Mouse (Mus musculus) CH12.LX (cell line): ENCODE data around the gene Cop1. TPM values are rescaled to one million over a fixed set of nuclear protein-coding genes. Genes with fewer than 3 reads are reported as not detected.

ENCODE experiments used
- DNase-seq: peaks from one replicate; pipeline ENCODE4 v3.0.0-alpha.2; 2013; ENCODE audit errors: extremely low read depth
- H3K27ac ChIP-seq: 2 replicates; pipeline ENCODE4 v1.5.1; 2012; ENCODE audit warnings: low read depth, mild to moderate bottlenecking, control low read depth, moderate library complexity; ENCODE audit not compliant: insufficient read depth
- H3K27me3 ChIP-seq: replicated peaks from 2 replicates; pipeline ENCODE3; 2012; ENCODE audit warnings: inconsistent platforms
- H3K36me3 ChIP-seq, 2 experiments: replicated peaks in 1 of 2; 2 replicates each; pipeline versions ENCODE3 to v1.6.1; 2012; ENCODE audit warnings: inconsistent platforms in 1 of 2, low read length in 1 of 2, mild to moderate bottlenecking in 1 of 2, mixed read lengths in 1 of 2, moderate library complexity in 1 of 2; ENCODE audit not compliant: control insufficient read depth in 1 of 2, insufficient read depth in 1 of 2
- H3K4me1 ChIP-seq, 2 experiments: 2 replicates each; pipeline ENCODE4 v1.6.1; 2012; ENCODE audit warnings: inconsistent platforms in 1 of 2, moderate library complexity in 1 of 2; ENCODE audit not compliant: insufficient read depth in 2 of 2, control insufficient read depth in 1 of 2
- H3K4me2 ChIP-seq: 2 replicates; pipeline ENCODE4 v1.6.1; 2012; ENCODE audit warnings: low read depth, mild to moderate bottlenecking, control low read depth; ENCODE audit not compliant: poor library complexity, insufficient read depth, severe bottlenecking
- H3K4me3 ChIP-seq, 3 experiments: fragments of 150-350 bp in 1 of 3; sonication (generic) in 1 of 3; replicated peaks in 1 of 3; 2 replicates each; pipeline versions ENCODE3 to v1.5.1; 2011 to 2012; ENCODE audit warnings: low read depth in 2 of 3, low read length in 2 of 3, mild to moderate bottlenecking in 2 of 3, moderate library complexity in 2 of 3, control low read depth in 1 of 3, improper control_type of control experiment in 1 of 3, inconsistent platforms in 1 of 3, mixed read lengths in 1 of 3; ENCODE audit not compliant: poor library complexity in 1 of 3
- H3K79me2 ChIP-seq: replicated peaks from 2 replicates; pipeline ENCODE4 v1.6.1; 2012; ENCODE audit warnings: mild to moderate bottlenecking, moderate library complexity; ENCODE audit not compliant: control insufficient read depth, poor library complexity, insufficient read depth, severe bottlenecking; ENCODE audit errors: extremely low read depth
- H3K9ac ChIP-seq: 2 replicates; pipeline ENCODE4 v1.6.1; 2012; ENCODE audit warnings: low read depth, mild to moderate bottlenecking, control low read depth, moderate library complexity; ENCODE audit not compliant: insufficient read depth
- H3K9me3 ChIP-seq: replicated peaks from 2 replicates; pipeline ENCODE3; 2012; ENCODE audit warnings: low read length, inconsistent platforms, mixed read lengths
- BHLHE40 ChIP-seq: IDR thresholded peaks from 2 replicates; pipeline ENCODE4 v1.6.1; 2011; ENCODE audit warnings: mild to moderate bottlenecking, low read depth, low read length, improper control_type of control experiment
- CTCF ChIP-seq, 2 experiments: IDR thresholded peaks in 1 of 2; conservative IDR thresholded peaks in 1 of 2; 2 replicates each; pipeline ENCODE4 v1.5.1; 2011 to 2012; ENCODE audit warnings: low read depth in 2 of 2, low read length in 2 of 2, improper control_type of control experiment in 1 of 2, inconsistent platforms in 1 of 2, mild to moderate bottlenecking in 1 of 2, moderate library complexity in 1 of 2
- E2F4 ChIP-seq: IDR thresholded peaks from 2 replicates; pipeline ENCODE4 v1.6.1; 2011; ENCODE audit warnings: low read depth, low read length, improper control_type of control experiment; ENCODE audit not compliant: insufficient replicate concordance
- ELF1 ChIP-seq: IDR thresholded peaks from 2 replicates; pipeline ENCODE4 v1.6.1; 2014; ENCODE audit warnings: low read depth, mild to moderate bottlenecking, inconsistent platforms, low read length, improper control_type of control experiment
- EP300 ChIP-seq: IDR thresholded peaks from 2 replicates; pipeline ENCODE4 v1.6.1; 2011; ENCODE audit warnings: low read length, improper control_type of control experiment
- ETS1 ChIP-seq: conservative IDR thresholded peaks from 2 replicates; pipeline ENCODE4 v1.6.1; 2012; ENCODE audit warnings: low read depth, mild to moderate bottlenecking, inconsistent platforms, low read length, improper control_type of control experiment, moderate library complexity
- IRF4 ChIP-seq: IDR thresholded peaks from 2 replicates; pipeline ENCODE4 v1.6.1; 2014; ENCODE audit warnings: low read depth, mild to moderate bottlenecking, inconsistent platforms, low read length, improper control_type of control experiment
- JUN ChIP-seq: IDR thresholded peaks from 2 replicates; pipeline ENCODE4 v1.6.1; 2011; ENCODE audit warnings: low read depth, mild to moderate bottlenecking, low read length, improper control_type of control experiment, moderate library complexity; ENCODE audit not compliant: insufficient read depth
- KAT2A ChIP-seq: IDR thresholded peaks from 2 replicates; pipeline ENCODE4 v1.6.1; 2012; ENCODE audit warnings: low read length, improper control_type of control experiment, inconsistent platforms; ENCODE audit not compliant: insufficient replicate concordance
- MEF2A ChIP-seq: IDR thresholded peaks from 2 replicates; pipeline ENCODE4 v1.6.1; 2014; ENCODE audit warnings: low read depth, mild to moderate bottlenecking, inconsistent platforms, low read length, improper control_type of control experiment, borderline replicate concordance
- MYC ChIP-seq: IDR thresholded peaks from 2 replicates; pipeline ENCODE4 v1.6.1; 2011; ENCODE audit warnings: low read depth, mild to moderate bottlenecking, improper control_type of control experiment, low read length
- NELFE ChIP-seq: IDR thresholded peaks from 2 replicates; pipeline ENCODE4 v1.6.1; 2011; ENCODE audit warnings: low read depth, low read length, improper control_type of control experiment
- NRF1 ChIP-seq: IDR thresholded peaks from 2 replicates; pipeline ENCODE4 v1.6.1; 2014; ENCODE audit warnings: low read depth, mild to moderate bottlenecking, inconsistent platforms, low read length, improper control_type of control experiment, moderate library complexity
- POLR2A ChIP-seq: IDR thresholded peaks from 2 replicates; pipeline ENCODE4 v1.6.1; 2011; ENCODE audit warnings: low read depth, mild to moderate bottlenecking, improper control_type of control experiment, low read length
- POLR2AphosphoS2 ChIP-seq: IDR thresholded peaks from 2 replicates; pipeline ENCODE4 v1.6.1; 2011; ENCODE audit warnings: low read depth, low read length, improper control_type of control experiment
- RAD21 ChIP-seq: IDR thresholded peaks from 2 replicates; pipeline ENCODE4 v1.6.1; 2011; ENCODE audit warnings: low read depth, mild to moderate bottlenecking, low read length, improper control_type of control experiment, moderate library complexity
- RCOR1 ChIP-seq: conservative IDR thresholded peaks from 2 replicates; pipeline ENCODE4 v1.6.1; 2012; ENCODE audit warnings: low read depth, mild to moderate bottlenecking, inconsistent platforms, low read length, improper control_type of control experiment
- SIN3A ChIP-seq: IDR thresholded peaks from 2 replicates; pipeline ENCODE4 v1.6.1; 2012; ENCODE audit warnings: low read length, improper control_type of control experiment, inconsistent platforms
- SMC3 ChIP-seq: IDR thresholded peaks from 2 replicates; pipeline ENCODE4 v1.6.1; 2011; ENCODE audit warnings: low read depth, low read length, improper control_type of control experiment
- USF2 ChIP-seq: conservative IDR thresholded peaks from 2 replicates; pipeline ENCODE4 v1.6.1; 2011; ENCODE audit warnings: low read depth, low read length, improper control_type of control experiment
- ZC3H11A ChIP-seq: IDR thresholded peaks from 2 replicates; pipeline ENCODE4 v1.6.1; 2012; ENCODE audit warnings: low read depth, mild to moderate bottlenecking, inconsistent platforms, low read length, improper control_type of control experiment
- ZKSCAN1 ChIP-seq: IDR thresholded peaks from 2 replicates; pipeline ENCODE4 v1.6.1; 2012; ENCODE audit warnings: low read depth, inconsistent platforms, low read length, improper control_type of control experiment, borderline replicate concordance
- ZNF384 ChIP-seq: IDR thresholded peaks from 2 replicates; pipeline ENCODE4 v1.6.1; 2012; ENCODE audit warnings: low read depth, low read length, improper control_type of control experiment, inconsistent platforms
- dilution Hi-C: fragments of 300-500 bp; cut with MboI; formaldehyde crosslinking; loops from 2 replicates; pipeline ENCODE4 v1.14.3; 2020; ENCODE audit warnings: low sequenced_read_pairs; ENCODE audit not compliant: extremely low pct_unique_long_range_greater_than_20kb, extremely low pct_ligation_motif_present
- in situ Hi-C: fragments of 300-500 bp; cut with MboI; formaldehyde crosslinking; loops from 3 replicates; pipeline ENCODE4 v1.14.3; 2019; ENCODE audit warnings: low sequenced_read_pairs, low pct_ligation_motif_present, low pct_unique_long_range_greater_than_20kb, mixed read lengths
- polyA plus RNA-seq: library from polyadenylated mRNA; unstranded; fragments of >175 nt; gene quantifications from 2 replicates; pipeline ENCODE4 v1.2.1, GENCODE M21; 2012; ENCODE audit warnings: low read depth; ENCODE audit not compliant: insufficient read length
- total RNA-seq, 2 experiments: library from RNA; depleted of rRNA; stranded (reverse); fragments of 300-350 nt in 1 of 2; fragments of >200 nt in 1 of 2; gene quantifications; 2 replicates each; pipeline ENCODE4 v1.2.3; 2012 to 2014

Gene Cop1
- total and polyA plus RNA-seq, 3 experiments: 54.6 to 93.2 (median 79.0) TPM

GRCm38 (mm10) chr1:159388565-159389024, 156.5 kb downstream of the Cop1 start:
- Histone ChIP-seq H3K9me3 (no peaks in the 10 kb centered on the region), H3K27ac (no peak overlapping the region), H3K4me2 (no peak overlapping the region), H3K4me3 (no peak overlapping the region), H3K27me3 (peaks cover 31% of the 10 kb centered on the region), H3K4me1 (no peaks in the 10 kb centered on the region), H3K36me3 (no peaks in the 10 kb centered on the region), H3K9ac (no peak overlapping the region), H3K79me2 (no peaks in the 10 kb centered on the region)
- TF ChIP-seq BHLHE40 (no peak), MEF2A (no peak), ELF1 (no peak), USF2 (no peak), RCOR1 (no peak)
- dilution Hi-C loops (no loop called here), in situ Hi-C loops (loop anchor here (25.0 kb wide), 1 partner anchor 674 kb away; no protein-coding TSS in a partner anchor)
- DNase-seq: no peak

GRCm38 (mm10) chr1:159390049-159390448, 157.9 kb downstream of the Cop1 start:
- Histone ChIP-seq H3K9me3 (no peaks in the 10 kb centered on the region), H3K9ac (no peak overlapping the region)
- TF ChIP-seq POLR2A (no peak), IRF4 (no peak), ZKSCAN1 (no peak), SMC3 (peak; percentile 50), NRF1 (no peak), KAT2A (no peak), POLR2AphosphoS2 (no peak), MEF2A (no peak), ZC3H11A (no peak), ZNF384 (no peak), EP300 (no peak), JUN (no peak), NELFE (no peak), SIN3A (no peak), ELF1 (no peak), ETS1 (no peak), RCOR1 (no peak), E2F4 (no peak), RAD21 (peak; percentile 67), MYC (no peak), CTCF (conservative IDR thresholded peaks at IDR 0.05 in 1 of 2, IDR thresholded peaks at IDR 0.05 in 1 of 2; ENCODE audit: low read depth in 2 of 2, low read length in 2 of 2) (peak; percentile 76 to 78)
- TF ChIP-seq, all 38 proteins: peak for 3
- Histone ChIP-seq H3K4me1 (no peaks in the 10 kb centered on the region), H3K79me2 (no peaks in the 10 kb centered on the region), H3K36me3 (no peaks in the 10 kb centered on the region), H3K4me2 (0 out of 2 replicates have a peak overlapping the region, but pooled peaks have one; percentile 42), H3K4me3 (no peak overlapping the region), H3K27ac (no peak overlapping the region), H3K27me3 (peaks cover 34% of the 10 kb centered on the region)
- dilution Hi-C loops (no loop called here), in situ Hi-C loops (loop anchor here (25.0 kb wide), 1 partner anchor 672 kb away; no protein-coding TSS in a partner anchor)
- peak; percentile 67 for DNase-seq
